Mouse (Mus musculus): ENCODE measurements around the gene Gm26938.

Gene Gm26938

GRCm38 (mm10) chr5:139826357-139827055 lies at the start of gene Gm26938, which contains the start of gene Psmg3:
TSS of gene Gm26938 (minus strand) at chr5:139826407.
TSS of gene Psmg3 (minus strand) at chr5:139826885.
- DNase-seq (ENCODE audit: low spot score in 2 of 2) = peak; percentile 87 to 88

DNA sequence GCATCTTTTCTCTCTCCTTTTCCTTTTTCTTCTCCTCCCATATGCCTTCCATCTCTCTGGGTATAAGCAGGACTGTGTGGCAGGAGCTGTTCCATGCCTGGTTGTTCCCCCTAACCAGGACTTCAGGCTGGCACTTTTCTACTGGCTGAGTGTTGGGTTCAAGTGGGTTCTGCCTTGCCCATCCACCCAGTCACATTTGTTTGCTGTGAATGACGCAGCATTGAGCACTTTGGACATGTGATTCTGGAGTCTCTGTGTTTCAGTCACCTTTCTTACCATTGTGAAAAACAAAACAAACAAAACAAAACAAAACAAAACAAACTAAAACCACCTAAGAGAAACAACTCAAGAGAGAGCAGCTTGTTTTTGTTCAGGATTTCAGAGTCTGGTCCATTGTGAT lies 45.3 kb upstream of the Gm26938 start:
- DNase-seq (ENCODE audit: low spot score in 2 of 2) = no peak

DNA sequence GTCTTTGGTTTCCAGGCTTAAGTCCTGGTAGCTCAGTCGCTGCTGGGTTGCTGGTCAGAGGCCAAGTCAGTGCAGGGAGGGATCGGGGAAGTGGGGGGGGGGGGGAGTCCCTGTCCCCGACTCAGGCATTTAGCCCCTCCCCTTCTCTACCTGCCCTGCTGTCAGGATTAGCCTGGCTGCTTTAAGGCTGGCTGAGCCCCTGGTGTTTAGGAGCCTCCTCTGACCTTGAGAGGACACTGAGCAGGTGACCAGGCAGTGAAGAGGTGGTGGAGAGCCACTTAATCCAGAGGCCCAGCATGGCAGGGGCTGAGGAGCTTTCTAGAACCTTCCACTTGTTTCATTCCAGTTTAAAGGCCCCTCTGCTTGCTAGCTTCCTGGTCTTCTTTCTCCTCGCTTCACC lies 44.7 kb upstream of the Gm26938 start:
- no peak for DNase-seq (ENCODE audit: low spot score in 2 of 2)

- peak; percentile 33 to 67 for DNase-seq (ENCODE audit: low spot score in 2 of 2)
These were observed 36.6 kb upstream of the Gm26938 start for GRCm38 (mm10) chr5:139862759-139863158.

DNA sequence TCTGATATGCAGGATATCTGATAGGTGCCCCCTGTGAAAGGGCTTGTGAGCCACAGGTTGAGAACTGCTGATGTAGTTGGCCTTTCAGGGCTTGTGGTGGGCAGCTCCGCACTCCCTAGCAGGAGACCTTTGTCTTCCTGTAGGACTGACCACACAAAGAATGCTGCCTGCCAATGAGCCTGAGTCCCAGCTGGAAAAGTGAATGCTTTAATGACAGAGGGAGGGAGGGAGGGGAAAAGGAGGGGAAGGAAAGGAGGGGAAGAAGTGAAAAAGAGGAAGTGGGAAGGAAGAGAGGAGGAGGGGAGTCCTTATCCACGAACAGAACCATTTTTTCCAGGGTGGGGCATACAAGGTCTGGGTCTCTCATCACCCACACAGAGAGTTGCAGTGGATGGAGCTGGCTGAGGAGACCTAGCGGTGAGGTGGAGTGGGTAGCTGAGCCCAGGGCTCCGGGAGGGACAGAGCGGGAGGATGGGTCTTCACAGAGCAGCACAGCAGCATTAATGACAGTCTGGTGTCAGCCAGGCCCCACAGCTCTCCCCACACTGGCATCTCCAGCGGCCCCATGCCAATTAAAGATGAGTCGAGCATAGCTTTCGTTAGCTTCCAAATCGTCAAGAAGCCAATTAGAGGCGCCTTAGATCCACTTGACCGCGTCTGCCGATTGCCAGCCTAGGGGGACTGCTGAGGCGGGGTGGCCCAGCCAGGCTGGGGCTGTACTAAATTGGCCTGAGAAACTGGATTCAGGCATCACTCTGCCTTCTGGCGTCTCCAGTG lies 34.3 kb upstream of the Gm26938 start:
- no peak for DNase-seq (ENCODE audit: low spot score in 2 of 2)

- DNase-seq (ENCODE audit: low spot score in 2 of 2) = peak in 1 of 2 experiments; percentile 28
These were observed 23.6 kb upstream of the Gm26938 start for GRCm38 (mm10) chr5:139849626-139850320.

GRCm38 (mm10) chr5:139839142-139839541 lies 12.9 kb upstream of the Gm26938 start:
- no peak for DNase-seq (ENCODE audit: low spot score in 2 of 2)

DNA sequence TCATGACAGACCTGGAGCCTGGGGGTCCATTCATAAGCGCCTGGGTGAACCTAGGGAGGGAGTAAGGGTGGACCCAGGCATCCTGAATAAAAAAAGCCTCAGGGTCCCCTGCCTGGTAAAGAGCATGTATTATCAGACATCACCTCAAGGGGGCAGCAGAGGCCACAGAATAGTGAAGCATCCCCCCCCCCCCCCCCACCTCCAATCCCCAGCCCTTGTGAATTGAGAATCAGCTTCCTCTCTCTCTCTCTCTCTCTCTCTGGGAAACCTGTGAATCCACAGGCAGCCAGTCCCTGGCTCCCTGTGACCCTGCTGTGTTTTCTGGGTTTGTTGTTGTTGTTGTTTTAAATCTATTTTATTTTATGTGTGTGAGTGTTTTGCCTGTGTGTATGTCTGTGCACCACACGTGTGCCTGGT lies 12.3 kb upstream of the Gm26938 start:
- peak in 1 of 2 experiments; percentile 74 for DNase-seq (ENCODE audit: low spot score in 2 of 2)

DNA sequence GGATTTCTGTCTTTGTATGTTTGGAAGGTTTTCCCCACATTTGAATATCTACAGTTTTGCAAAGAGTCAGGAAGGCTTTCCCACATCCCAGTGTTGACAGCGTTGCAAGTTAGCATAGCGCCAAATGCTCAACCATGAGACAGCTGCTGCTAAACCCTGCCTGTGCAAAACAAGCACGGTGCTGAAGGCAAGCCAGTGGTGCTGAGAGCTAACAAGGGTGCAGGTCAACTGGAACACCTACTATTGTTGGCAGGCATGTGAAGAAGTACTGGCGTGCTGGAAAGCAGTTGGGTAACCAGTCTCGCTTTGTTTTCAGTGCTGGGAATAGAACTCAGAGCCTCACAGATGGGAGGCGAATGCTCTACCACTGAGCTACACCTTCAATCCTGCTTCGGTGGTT lies 9.5 kb upstream of the Gm26938 start:
- no peak for DNase-seq (ENCODE audit: low spot score in 2 of 2)

GRCm38 (mm10) chr5:139832125-139832524 lies 5.9 kb upstream of the Gm26938 start:
- DNase-seq (ENCODE audit: low spot score in 2 of 2) = no peak

GRCm38 (mm10) chr5:139830734-139831133 lies 4.5 kb upstream of the Gm26938 start:
- DNase-seq (ENCODE audit: low spot score in 2 of 2) = no peak

- no peak for DNase-seq (ENCODE audit: low spot score in 2 of 2)
These were observed 3.2 kb upstream of the Gm26938 start for GRCm38 (mm10) chr5:139829384-139829783.

DNA sequence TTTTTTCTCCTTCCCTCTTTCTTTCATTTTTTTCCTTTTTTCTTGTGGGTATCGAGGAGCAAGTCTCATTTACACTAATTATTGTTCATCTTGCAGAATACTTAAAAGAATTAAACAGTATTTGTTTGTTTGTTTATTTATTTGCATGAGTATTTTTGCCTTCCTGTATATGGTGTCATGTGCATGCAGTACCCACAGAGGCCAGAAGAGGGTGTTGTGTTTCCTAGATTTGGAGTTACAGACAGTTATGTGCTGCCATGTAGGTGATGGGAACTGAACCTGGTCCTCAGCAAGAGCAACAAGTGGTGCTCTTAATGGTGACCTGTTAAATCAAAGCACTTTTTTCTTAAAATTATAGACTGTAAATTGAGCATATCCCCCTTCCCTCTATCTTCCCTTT lies 1.4 kb upstream of the Gm26938 start:
- DNase-seq (ENCODE audit: low spot score in 2 of 2) = no peak

GRCm38 (mm10) chr5:139825947-139826346 lies 260 bp downstream of the Gm26938 start:
- DNase-seq (ENCODE audit: low spot score in 2 of 2) = no peak

- no peak for DNase-seq (ENCODE audit: low spot score in 2 of 2)
These were observed 1.7 kb downstream of the Gm26938 start for GRCm38 (mm10) chr5:139824531-139824930.

- no peak for DNase-seq (ENCODE audit: low spot score in 2 of 2)
These were observed 4.4 kb downstream of the Gm26938 start for GRCm38 (mm10) chr5:139821466-139822459.

- no peak for DNase-seq (ENCODE audit: low spot score in 2 of 2)
These were observed 6.5 kb downstream of the Gm26938 start, which contains the start of gene Tmem184a for GRCm38 (mm10) chr5:139819538-139820181. TSS of gene Tmem184a (minus strand) at chr5:139819917.

- no peak for DNase-seq (ENCODE audit: low spot score in 2 of 2)
These were observed 7.4 kb downstream of the Gm26938 start for GRCm38 (mm10) chr5:139818801-139819200.

- DNase-seq (ENCODE audit: low spot score in 2 of 2) = no peak
These were observed 8.2 kb downstream of the Gm26938 start for GRCm38 (mm10) chr5:139818056-139818455.

GRCm38 (mm10) chr5:139817292-139817691 lies 8.9 kb downstream of the Gm26938 start:
- DNase-seq (ENCODE audit: low spot score in 2 of 2) = no peak

- no peak for DNase-seq (ENCODE audit: low spot score in 2 of 2)
These were observed 9.8 kb downstream of the Gm26938 start for GRCm38 (mm10) chr5:139816445-139816844.

Data from urinary bladder, postnatal 4 days (tissue).